ENCODE assay signal across 11 mouse cellular contexts in the genomic region with DNA sequence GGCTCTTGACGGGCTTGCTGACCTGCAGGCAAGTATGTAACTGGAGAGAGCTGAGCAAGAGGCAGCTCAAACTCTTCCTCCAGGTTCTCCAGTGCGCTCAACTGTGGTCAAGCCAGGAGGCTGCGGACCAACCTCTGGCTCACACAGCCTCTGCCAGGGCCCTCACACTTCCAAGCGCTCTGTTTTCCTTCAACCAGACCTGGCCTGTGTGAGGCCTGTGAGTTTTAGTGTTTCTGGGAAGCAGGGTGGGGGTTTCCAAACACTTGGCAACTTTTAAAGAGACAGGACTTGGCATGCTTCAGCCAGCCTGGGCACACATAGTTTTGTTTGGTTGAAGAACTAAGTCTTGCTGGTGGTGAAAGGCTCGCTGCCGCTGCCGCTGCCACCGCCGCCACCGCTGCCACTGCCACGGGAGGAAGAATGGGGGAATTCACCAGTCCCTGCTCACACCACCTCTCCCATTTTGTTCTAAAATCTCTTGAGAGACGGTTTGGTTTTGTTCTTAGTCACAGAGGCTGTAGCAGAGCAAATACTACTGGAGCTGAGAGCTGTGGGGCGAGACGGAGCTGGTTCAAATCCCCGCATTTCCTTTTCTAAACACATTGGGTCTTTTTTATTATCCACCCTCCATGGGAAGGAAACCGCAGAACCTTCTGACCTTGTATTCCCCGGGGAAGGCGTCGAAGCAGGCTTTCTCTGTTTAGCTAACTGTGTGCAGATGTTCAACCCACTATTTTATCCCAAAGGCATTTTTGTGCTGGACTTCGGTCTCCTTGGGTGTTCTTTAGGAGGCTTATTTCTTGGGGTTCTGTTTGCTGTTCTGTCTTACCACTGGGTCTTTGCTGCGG. TPM values are rescaled to one million over a fixed set of nuclear protein-coding genes. Genes with fewer than 3 reads are reported as not detected.
DNase-seq lines count a peak whose midpoint lies in the region; ATAC-seq lines count a peak whose summit lies in the region.
"Had no signal": no experiment of that assay in that cellular context is flagged by ENCODE, and none has a peak within 500 bp of the region (broad histone marks: within the 10 kb centered on the region; RNA-seq: fewer than 3 reads in every experiment).

No protein-coding gene starts in this region.

- 78% methylated on average over 21 of the region's 21 CpGs for WGBS in hindbrain, embryonic 10.5 days
- 83% methylated on average over 21 of the region's 21 CpGs for WGBS in hindbrain, embryonic 14.5 days
- WGBS in embryonic facial prominence, embryonic 13.5 days = 46% methylated on average over 21 of the region's 21 CpGs
- WGBS in forebrain, embryonic 12.5 days = 83% methylated on average over 21 of the region's 21 CpGs

- H3K4me1 ChIP-seq in hindbrain, embryonic 10.5 days (replicated peaks) = 0 out of 2 replicates have a peak, but pooled peaks cover 4% of the 10 kb centered on the region
- H3K4me1 ChIP-seq in hindbrain, embryonic 14.5 days (replicated peaks; ENCODE audit: control insufficient read depth, insufficient read depth, low read length) = no peaks in the 10 kb centered on the region
- H3K4me1 ChIP-seq in embryonic facial prominence, embryonic 13.5 days = peaks cover 13% of the 10 kb centered on the region
- no peaks in the 10 kb centered on the region for H3K4me1 ChIP-seq in forebrain, embryonic 12.5 days
- H3K4me1 ChIP-seq: midbrain, embryonic 12.5 days had no signal

- H3K36me3 ChIP-seq in hindbrain, embryonic 10.5 days = no peaks in the 10 kb centered on the region
- H3K36me3 ChIP-seq in hindbrain, embryonic 14.5 days (replicated peaks; ENCODE audit: control insufficient read depth, insufficient read depth) = no peaks in the 10 kb centered on the region
- no peaks in the 10 kb centered on the region for H3K36me3 ChIP-seq in embryonic facial prominence, embryonic 13.5 days
- no peaks in the 10 kb centered on the region for H3K36me3 ChIP-seq in forebrain, embryonic 12.5 days (replicated peaks)
- H3K36me3 ChIP-seq: midbrain, embryonic 12.5 days had no signal

- H3K9me3 ChIP-seq in hindbrain, embryonic 10.5 days = no peaks in the 10 kb centered on the region
- H3K9me3 ChIP-seq in hindbrain, embryonic 14.5 days (ENCODE audit: control insufficient read depth, low read length) = no peaks in the 10 kb centered on the region
- H3K9me3 ChIP-seq in embryonic facial prominence, embryonic 13.5 days = no peaks in the 10 kb centered on the region
- H3K9me3 ChIP-seq in forebrain, embryonic 12.5 days = no peaks in the 10 kb centered on the region
- H3K9me3 ChIP-seq: midbrain, embryonic 12.5 days had no signal

- H3K9ac ChIP-seq in hindbrain, embryonic 14.5 days = no peak overlapping the region
- H3K9ac ChIP-seq in embryonic facial prominence, embryonic 13.5 days = no peak overlapping the region
- H3K9ac ChIP-seq in forebrain, embryonic 12.5 days = no peak overlapping the region
- H3K9ac ChIP-seq: midbrain, embryonic 12.5 days had no signal

- H3K27ac ChIP-seq in hindbrain, embryonic 10.5 days = 0 out of 2 replicates have a peak overlapping the region, but pooled peaks have one; percentile 6
- H3K27ac ChIP-seq in hindbrain, embryonic 14.5 days = no peak overlapping the region
- peak overlapping the region; percentile 79 for H3K27ac ChIP-seq in embryonic facial prominence, embryonic 13.5 days
- H3K27ac ChIP-seq in forebrain, embryonic 12.5 days = no peak overlapping the region
- H3K27ac ChIP-seq: midbrain, embryonic 12.5 days had no signal

- no peak overlapping the region for H3K4me2 ChIP-seq in hindbrain, embryonic 14.5 days (replicated peaks)
- no peak overlapping the region for H3K4me2 ChIP-seq in embryonic facial prominence, embryonic 13.5 days
- H3K4me2 ChIP-seq in forebrain, embryonic 12.5 days = no peak overlapping the region
- H3K4me2 ChIP-seq: midbrain, embryonic 12.5 days had no signal

- no peak for ATAC-seq in hindbrain, embryonic 14.5 days (ENCODE audit: low FRiP score)
- ATAC-seq in embryonic facial prominence, embryonic 13.5 days (ENCODE audit: insufficient number of reproducible peaks, insufficient read depth, low FRiP score, low TSS enrichment, low read depth) = no peak
- ATAC-seq in erythroblast, adult 5-6 weeks (replicated peaks; ENCODE audit: low FRiP score, poor library complexity, severe bottlenecking) = no peak
- no peak for ATAC-seq in forebrain, embryonic 12.5 days (ENCODE audit: low FRiP score)

- H3K27me3 ChIP-seq in hindbrain, embryonic 10.5 days (ENCODE audit: insufficient read depth, poor library complexity, severe bottlenecking) = no peaks in the 10 kb centered on the region
- no peaks in the 10 kb centered on the region for H3K27me3 ChIP-seq in hindbrain, embryonic 14.5 days (ENCODE audit: control insufficient read depth, insufficient read depth, low read length)
- no peaks in the 10 kb centered on the region for H3K27me3 ChIP-seq in embryonic facial prominence, embryonic 13.5 days
- H3K27me3 ChIP-seq in forebrain, embryonic 12.5 days = no peaks in the 10 kb centered on the region
- H3K27me3 ChIP-seq: midbrain, embryonic 12.5 days had no signal

- no peak for DNase-seq in hindbrain, embryonic 10.5 days (ENCODE audit: low spot score)
- DNase-seq in hindbrain, embryonic 14.5 days (ENCODE audit: low spot score) = no peak
- peak; percentile 36 to 38 for DNase-seq in layer of hippocampus, adult 8-10 months (ENCODE audit: low spot score in 2 of 2)
- peak; percentile 38 for DNase-seq in mesoderm, embryonic 11.5 days (ENCODE audit: low read depth, low spot score)
- DNase-seq in cerebellum, postnatal 4 days (ENCODE audit: low spot score in 2 of 2) = no peak

- H3K4me3 ChIP-seq in hindbrain, embryonic 10.5 days = no peak overlapping the region
- no peak overlapping the region for H3K4me3 ChIP-seq in hindbrain, embryonic 14.5 days (replicated peaks; ENCODE audit: low read length)
- no peak overlapping the region for H3K4me3 ChIP-seq in embryonic facial prominence, embryonic 13.5 days
- no peak overlapping the region for H3K4me3 ChIP-seq in forebrain, embryonic 12.5 days (replicated peaks)
- H3K4me3 ChIP-seq: erythroblast, embryonic 14.5 days; midbrain, embryonic 12.5 days had no signal

RNA-seq across cellular contexts. Expression of gene Olfr159, which starts 11.0 kb away (rescaled TPM):
- not detected in 2 replicates for polyA plus RNA-seq in hindbrain, embryonic 10.5 days (2016; fragmentation: Nextera tagmentation; extraction: Ambion mirVana)
- polyA plus RNA-seq in hindbrain, embryonic 14.5 days (2014; fragmentation: Nextera tagmentation; extraction: Ambion mirVana) = not detected in 2 replicates
- polyA plus RNA-seq in embryonic facial prominence, embryonic 13.5 days (2015; fragmentation: Nextera tagmentation; extraction: Ambion mirVana) = not detected in 2 replicates
- not detected for total RNA-seq in layer of hippocampus, adult 8-10 months (2022)
- total RNA-seq in erythroblast, adult 5-6 weeks (2015; ENCODE audit: low replicate concordance) = not detected in 2 replicates
- total RNA-seq in erythroblast, adult 5-6 weeks (2017; ENCODE audit: low replicate concordance) = not detected in 2 replicates
- polyA plus RNA-seq in forebrain, embryonic 12.5 days (2016; fragmentation: Nextera tagmentation; extraction: Ambion mirVana) = not detected in 2 replicates
- polyA plus RNA-seq: erythroblast, embryonic 14.5 days; midbrain, embryonic 12.5 days; stomach, embryonic 14.5 days had no signal

RNA-seq across cellular contexts. Expression of gene Spaar, which starts 30.0 kb away (rescaled TPM):
- polyA plus RNA-seq in hindbrain, embryonic 10.5 days (2016; fragmentation: Nextera tagmentation; extraction: Ambion mirVana) = not detected in 2 replicates
- 0.04 and 0.07 TPM in 2 replicates for polyA plus RNA-seq in hindbrain, embryonic 14.5 days (2014; fragmentation: Nextera tagmentation; extraction: Ambion mirVana)
- polyA plus RNA-seq in embryonic facial prominence, embryonic 13.5 days (2015; fragmentation: Nextera tagmentation; extraction: Ambion mirVana) = 0.06 and 0.17 TPM in 2 replicates
- total RNA-seq in layer of hippocampus, adult 8-10 months (2022) = 1 to 10 TPM in 2 of 4 experiments, under 1 TPM in 2; 0.50 to 1.2 (median 0.94) TPM
- not detected in 2 replicates for total RNA-seq in erythroblast, adult 5-6 weeks (2015; ENCODE audit: low replicate concordance)
- total RNA-seq in erythroblast, adult 5-6 weeks (2017; ENCODE audit: low replicate concordance) = not detected in 2 replicates
- not detected in 2 replicates for polyA plus RNA-seq in forebrain, embryonic 12.5 days (2016; fragmentation: Nextera tagmentation; extraction: Ambion mirVana)
- polyA plus RNA-seq: erythroblast, embryonic 14.5 days; midbrain, embryonic 12.5 days had no signal

RNA-seq across cellular contexts. Expression of gene Hrct1, which starts 32.8 kb away (rescaled TPM):
- 0.25 and 0.44 TPM in 2 replicates for polyA plus RNA-seq in hindbrain, embryonic 10.5 days (2016; fragmentation: Nextera tagmentation; extraction: Ambion mirVana)
- 0.18 and 0.58 TPM in 2 replicates for polyA plus RNA-seq in hindbrain, embryonic 14.5 days (2014; fragmentation: Nextera tagmentation; extraction: Ambion mirVana)
- 0.18 and 0.23 TPM in 2 replicates for polyA plus RNA-seq in embryonic facial prominence, embryonic 13.5 days (2015; fragmentation: Nextera tagmentation; extraction: Ambion mirVana)
- 1 to 10 TPM in 2 of 4 experiments, under 1 TPM in 2; 0.53 to 1.3 (median 0.93) TPM for total RNA-seq in layer of hippocampus, adult 8-10 months (2022)
- total RNA-seq in erythroblast, adult 5-6 weeks (2015; ENCODE audit: low replicate concordance) = not detected in 2 replicates
- total RNA-seq in erythroblast, adult 5-6 weeks (2017; ENCODE audit: low replicate concordance) = not detected in 2 replicates
- polyA plus RNA-seq in forebrain, embryonic 12.5 days (2016; fragmentation: Nextera tagmentation; extraction: Ambion mirVana) = 0.13 TPM in 1 of 2 replicates, not detected in the other
- polyA plus RNA-seq: erythroblast, embryonic 14.5 days had no signal

RNA-seq across cellular contexts. Expression of gene Olfr71, which starts 49.7 kb away (rescaled TPM):
- polyA plus RNA-seq in hindbrain, embryonic 10.5 days (2016; fragmentation: Nextera tagmentation; extraction: Ambion mirVana) = not detected in 2 replicates
- polyA plus RNA-seq in hindbrain, embryonic 14.5 days (2014; fragmentation: Nextera tagmentation; extraction: Ambion mirVana) = not detected in 2 replicates
- not detected in 2 replicates for polyA plus RNA-seq in embryonic facial prominence, embryonic 13.5 days (2015; fragmentation: Nextera tagmentation; extraction: Ambion mirVana)
- not detected for total RNA-seq in layer of hippocampus, adult 8-10 months (2022)
- total RNA-seq in erythroblast, adult 5-6 weeks (2015; ENCODE audit: low replicate concordance) = not detected in 2 replicates
- total RNA-seq in erythroblast, adult 5-6 weeks (2017; ENCODE audit: low replicate concordance) = not detected in 2 replicates
- polyA plus RNA-seq in forebrain, embryonic 12.5 days (2016; fragmentation: Nextera tagmentation; extraction: Ambion mirVana) = 0.09 TPM in 1 of 2 replicates, not detected in the other
- polyA plus RNA-seq: erythroblast, embryonic 14.5 days; midbrain, embryonic 12.5 days had no signal

RNA-seq across cellular contexts. Expression of gene Olfr70, which starts 59.2 kb away (rescaled TPM):
- polyA plus RNA-seq in hindbrain, embryonic 10.5 days (2016; fragmentation: Nextera tagmentation; extraction: Ambion mirVana) = not detected in 2 replicates
- polyA plus RNA-seq in hindbrain, embryonic 14.5 days (2014; fragmentation: Nextera tagmentation; extraction: Ambion mirVana) = not detected in 2 replicates
- polyA plus RNA-seq in embryonic facial prominence, embryonic 13.5 days (2015; fragmentation: Nextera tagmentation; extraction: Ambion mirVana) = not detected in 2 replicates
- total RNA-seq in layer of hippocampus, adult 8-10 months (2022) = not detected
- not detected in 2 replicates for total RNA-seq in erythroblast, adult 5-6 weeks (2015; ENCODE audit: low replicate concordance)
- 0.70 TPM in 1 of 2 replicates, not detected in the other for total RNA-seq in erythroblast, adult 5-6 weeks (2017; ENCODE audit: low replicate concordance)
- not detected in 2 replicates for polyA plus RNA-seq in forebrain, embryonic 12.5 days (2016; fragmentation: Nextera tagmentation; extraction: Ambion mirVana)
- polyA plus RNA-seq: erythroblast, embryonic 14.5 days; midbrain, embryonic 12.5 days; stomach, embryonic 14.5 days had no signal

Comparison
In these comparisons a context has a peak if more than half of its experiments do, and no peak if none do; other contexts are left out.
1. H3K27ac ChIP-seq: peak in hindbrain, embryonic 10.5 days (single experiment) and embryonic facial prominence, embryonic 13.5 days (single experiment); none in hindbrain, embryonic 14.5 days (single experiment) and forebrain, embryonic 12.5 days (single experiment).
2. DNase-seq: peak in layer of hippocampus, adult 8-10 months (2 of 2) and mesoderm, embryonic 11.5 days (single experiment); none in hindbrain, embryonic 10.5 days (single experiment), hindbrain, embryonic 14.5 days (single experiment) and cerebellum, postnatal 4 days (0 of 2).